Mouse (Mus musculus): ENCODE results near the gene Cwf19l2.
"Not testable (repeated sequence)": the region's sequence is repeated elsewhere in the genome, so short reads cannot be mapped to it uniquely, and the experiment has no call there.

DNA sequence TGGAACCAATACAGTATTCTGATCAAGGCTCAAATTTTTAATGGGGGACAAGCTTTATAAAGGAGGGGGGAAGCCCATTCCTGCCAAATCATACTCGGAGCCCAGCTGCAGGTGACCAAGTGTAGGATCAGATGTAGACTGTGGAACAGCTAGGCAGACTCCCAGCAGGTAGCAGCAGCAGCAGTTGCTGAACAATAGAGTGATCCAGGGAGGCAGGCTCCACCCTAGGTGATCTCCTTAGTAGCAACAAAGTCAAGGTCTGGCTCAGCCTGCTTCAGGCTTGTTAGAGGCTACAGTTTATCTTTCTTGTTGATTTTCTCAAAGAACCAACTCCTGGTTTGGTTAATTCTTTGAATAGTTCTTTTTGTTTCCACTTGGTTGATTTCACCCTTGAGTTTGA, 27.1 kb upstream of the Cwf19l2 start:
- TF ChIP-seq CTCF, EP300 (IDR thresholded peaks at IDR 0.05; ENCODE audit: low read depth): not testable (repeated sequence)
